Mouse (Mus musculus): ENCODE measurements around the gene D11Wsu47e. TPM values are rescaled to one million over a fixed set of nuclear protein-coding genes. Genes with fewer than 3 reads are reported as not detected.
A peak's percentile ranks its signal among the peaks of the same experiment; 100 is the strongest.

Gene D11Wsu47e
- total and polyA plus RNA-seq, 3 experiments = 7.0 to 20.2 (median 14.0) TPM

DNA sequence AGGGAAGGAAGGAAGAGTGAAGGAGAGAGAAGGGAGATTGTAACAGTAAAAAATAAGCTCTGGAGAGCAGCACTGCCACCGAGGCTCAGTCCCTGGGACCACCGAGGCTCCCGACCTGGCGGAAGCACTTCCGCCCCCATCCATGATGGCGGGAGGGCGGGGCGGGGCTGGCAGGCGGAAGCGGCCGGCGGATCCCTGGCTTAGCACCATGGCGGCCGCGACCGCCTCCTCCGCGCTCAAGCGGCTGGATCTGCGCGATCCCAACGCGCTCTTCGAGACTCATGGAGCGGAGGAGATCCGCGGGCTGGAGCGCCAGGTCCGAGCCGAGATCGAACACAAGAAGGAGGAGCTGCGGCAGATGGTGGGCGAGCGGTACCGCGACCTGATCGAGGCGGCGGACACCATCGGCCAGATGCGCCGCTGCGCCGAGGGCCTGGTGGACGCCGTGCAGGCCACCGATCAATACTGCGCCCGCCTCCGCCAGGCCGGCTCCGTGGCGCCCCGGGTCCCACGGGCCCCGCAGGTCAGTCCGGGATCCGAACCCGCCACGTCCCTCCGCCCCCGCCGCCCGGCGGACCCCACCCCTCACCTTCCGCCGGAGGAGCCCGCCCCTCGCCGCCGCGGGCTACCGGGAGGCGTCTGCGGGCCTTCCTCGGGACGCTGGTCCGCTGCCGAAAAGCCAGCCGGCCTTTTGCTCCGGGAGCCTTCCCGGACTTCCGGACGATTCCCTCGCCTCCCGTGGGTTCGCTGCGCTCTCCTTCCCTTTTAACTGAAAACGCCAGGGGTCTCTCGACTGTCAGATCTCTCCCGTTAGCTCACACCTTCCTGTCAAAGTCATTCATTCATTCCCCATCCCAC is 34.6 kb upstream of the D11Wsu47e start, which contains the start of gene Slc39a11:
TSS of gene Slc39a11 (minus strand) at position 727 of the 858 bp plus-strand sequence.
- Histone ChIP-seq H3K27me3 (ENCODE audit: insufficient read depth, low read length) (peaks cover 3% of the 10 kb centered on the region; the same call in 1 of the 2 replicates), H3K36me3 (replicated peaks) (peaks cover 38% of the 10 kb centered on the region), H3K4me3 (ENCODE audit: low read depth, low read length) (peak within 1 kb of the TSS; percentile 100), H3K4me1 (ENCODE audit: insufficient read depth, low read depth, low read length) (peaks cover 41% of the 10 kb centered on the region), H3K9me3 (replicated peaks) (no peaks in the 10 kb centered on the region)
- ATAC-seq (ENCODE audit: extremely low read depth, insufficient number of reproducible peaks, low FRiP score, poor library complexity, severe bottlenecking) = peak; percentile 40; the same call in 1 of the 2 replicates
- DNase-seq (ENCODE audit: low spot score) = peak; percentile 87
- TF ChIP-seq POLR2AphosphoS5 (IDR thresholded peaks at IDR 0.05; ENCODE audit: insufficient replicate concordance, low read depth, low read length) (no peak), GATA1 (IDR thresholded peaks at IDR 0.05; ENCODE audit: borderline replicate concordance, low read length) (no peak), GATA2 (IDR thresholded peaks at IDR 0.05; ENCODE audit: borderline replicate concordance, low read depth, low read length) (no peak), CTCF (IDR thresholded peaks at IDR 0.05; ENCODE audit: low read depth, low read length) (no peak), TAL1 (conservative IDR thresholded peaks at IDR 0.05; ENCODE audit: low read depth, low read length) (no peak)

DNA sequence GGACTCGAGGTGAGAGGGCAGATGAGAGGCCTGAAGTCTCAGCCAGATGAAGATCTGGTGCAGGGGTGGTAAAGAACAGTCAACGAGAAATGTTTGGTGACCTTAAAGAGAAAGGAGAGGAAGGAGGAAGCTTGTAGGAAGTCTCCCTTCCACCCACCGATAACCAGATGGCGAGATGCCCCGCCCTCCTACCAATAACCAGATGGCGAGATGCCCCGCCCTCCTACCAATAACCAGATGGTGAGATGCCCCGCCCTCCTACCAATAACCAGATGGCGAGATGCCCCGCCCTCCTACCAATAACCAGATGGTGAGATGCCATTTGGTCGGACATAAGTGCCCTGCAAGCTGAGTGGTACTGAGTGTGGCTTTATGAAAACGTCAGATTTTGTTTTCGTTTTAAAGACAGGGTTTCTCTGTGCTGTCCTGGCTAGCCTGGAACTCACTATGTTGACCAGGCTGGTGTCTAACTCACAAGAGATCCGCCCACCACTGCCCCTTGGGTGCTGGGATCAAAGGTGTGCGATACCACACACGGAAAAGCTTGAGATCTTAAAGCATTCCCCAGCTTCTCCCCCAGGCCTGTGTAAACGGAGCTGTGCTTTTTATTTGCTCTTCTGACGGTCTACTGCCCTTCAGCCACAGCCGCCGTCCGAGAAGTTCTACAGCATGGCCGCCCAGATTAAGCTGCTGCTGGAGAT is 32.9 kb upstream of the D11Wsu47e start:
- ATAC-seq (ENCODE audit: extremely low read depth, insufficient number of reproducible peaks, low FRiP score, poor library complexity, severe bottlenecking) (peak; percentile 56), DNase-seq (ENCODE audit: low spot score) (peak; percentile 47)
- peaks cover 56% of the 10 kb centered on the region for H3K36me3 ChIP-seq (replicated peaks)
- H3K4me1 ChIP-seq (ENCODE audit: insufficient read depth, low read depth, low read length) = peaks cover 41% of the 10 kb centered on the region
- peak overlapping the region; percentile 50; the same call in 1 of the 2 replicates for H3K4me3 ChIP-seq (ENCODE audit: low read depth, low read length)
- peaks cover 3% of the 10 kb centered on the region; the same call in 1 of the 2 replicates for H3K27me3 ChIP-seq (ENCODE audit: insufficient read depth, low read length)
- peak; percentile 42; the same call in 1 of the 2 replicates for TF ChIP-seq TAL1 (conservative IDR thresholded peaks at IDR 0.05; ENCODE audit: low read depth, low read length)
- TF ChIP-seq POLR2AphosphoS5 (IDR thresholded peaks at IDR 0.05; ENCODE audit: insufficient replicate concordance, low read depth, low read length) = no peak
- H3K9me3 ChIP-seq (replicated peaks) = no peaks in the 10 kb centered on the region

DNA sequence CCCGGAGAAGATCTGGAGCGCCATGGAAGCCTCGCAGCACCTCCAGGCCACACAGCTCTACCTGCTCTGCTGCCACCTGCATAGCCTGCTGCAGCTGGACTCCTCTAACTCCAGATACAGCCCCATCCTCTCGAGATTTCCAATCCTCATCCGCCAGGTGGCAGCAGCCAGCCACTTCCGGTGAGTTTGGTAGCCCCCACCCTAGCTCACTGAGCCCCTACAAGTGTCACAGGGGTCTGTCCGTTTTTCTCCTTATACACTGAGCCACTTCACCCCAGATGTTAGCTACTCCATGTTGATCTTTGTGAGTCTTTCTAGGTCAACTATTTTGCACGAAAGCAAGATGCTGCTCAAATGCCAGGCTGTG is 32.3 kb upstream of the D11Wsu47e start:
- Histone ChIP-seq H3K4me3 (ENCODE audit: low read depth, low read length) (peak overlapping the region; percentile 10; the same call in 1 of the 2 replicates), H3K4me1 (ENCODE audit: insufficient read depth, low read depth, low read length) (peaks cover 45% of the 10 kb centered on the region), H3K9me3 (replicated peaks) (no peaks in the 10 kb centered on the region), H3K36me3 (replicated peaks) (peaks cover 61% of the 10 kb centered on the region), H3K27me3 (ENCODE audit: insufficient read depth, low read length) (peaks cover 3% of the 10 kb centered on the region; the same call in 1 of the 2 replicates)
- no peak for ATAC-seq (ENCODE audit: extremely low read depth, insufficient number of reproducible peaks, low FRiP score, poor library complexity, severe bottlenecking)
- DNase-seq (ENCODE audit: low spot score) = no peak
- no peak for TF ChIP-seq GATA1 (IDR thresholded peaks at IDR 0.05; ENCODE audit: borderline replicate concordance, low read length)
- TF ChIP-seq POLR2AphosphoS5 (IDR thresholded peaks at IDR 0.05; ENCODE audit: insufficient replicate concordance, low read depth, low read length) = no peak
- TF ChIP-seq GATA2 (IDR thresholded peaks at IDR 0.05; ENCODE audit: borderline replicate concordance, low read depth, low read length) = no peak
- TF ChIP-seq CTCF (IDR thresholded peaks at IDR 0.05; ENCODE audit: low read depth, low read length) = no peak
- no peak for TF ChIP-seq TAL1 (conservative IDR thresholded peaks at IDR 0.05; ENCODE audit: low read depth, low read length)

DNA sequence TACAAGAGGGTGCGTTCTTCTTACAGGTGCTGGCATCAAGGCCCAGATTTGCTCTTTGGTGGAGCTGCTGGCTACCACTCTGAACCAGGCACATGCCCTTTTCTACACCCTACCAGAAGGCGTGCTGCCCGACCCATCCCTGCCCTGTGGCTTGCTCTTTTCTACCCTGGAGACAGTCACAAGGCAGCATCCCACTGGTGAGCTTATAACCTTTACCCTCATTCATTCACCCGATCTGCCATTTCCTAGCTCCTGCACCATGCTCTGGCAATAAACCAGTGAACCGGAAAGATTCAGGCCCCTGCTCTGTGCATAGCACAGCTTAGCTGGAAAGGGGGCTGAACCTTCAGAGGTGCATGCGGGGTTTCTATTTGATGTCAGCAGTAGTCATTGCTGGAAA is 31.7 kb upstream of the D11Wsu47e start:
- no peak for DNase-seq (ENCODE audit: low spot score)
- H3K36me3 ChIP-seq (replicated peaks) = peaks cover 67% of the 10 kb centered on the region
- TF ChIP-seq GATA2 (IDR thresholded peaks at IDR 0.05; ENCODE audit: borderline replicate concordance, low read depth, low read length) = no peak

DNA sequence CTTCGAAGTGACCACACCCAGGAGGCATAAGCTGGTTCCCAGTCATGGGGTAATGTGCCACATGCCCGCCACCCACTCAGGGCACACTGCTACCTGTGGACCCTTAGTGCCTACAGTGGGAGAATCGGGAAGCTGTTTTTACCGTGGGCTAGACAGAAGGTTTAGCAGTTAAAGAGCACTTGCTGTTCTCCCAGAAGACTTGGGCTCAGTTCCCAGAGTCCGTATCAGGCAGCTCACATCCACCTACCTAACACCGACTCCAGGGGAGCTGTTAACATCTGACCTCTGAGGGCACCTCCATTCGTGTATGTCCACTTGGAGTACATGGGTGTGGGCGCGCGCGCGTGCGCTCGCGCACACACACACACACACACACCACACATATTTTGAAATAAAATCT is 30.1 kb upstream of the D11Wsu47e start:
- Histone ChIP-seq H3K4me1 (ENCODE audit: insufficient read depth, low read depth, low read length) (peaks cover 35% of the 10 kb centered on the region), H3K36me3 (replicated peaks) (peaks cover 82% of the 10 kb centered on the region), H3K27me3 (ENCODE audit: insufficient read depth, low read length) (no peaks in the 10 kb centered on the region), H3K9me3 (replicated peaks) (no peaks in the 10 kb centered on the region), H3K4me3 (ENCODE audit: low read depth, low read length) (no peak overlapping the region)
- DNase-seq (ENCODE audit: low spot score) = no peak
- no peak for ATAC-seq (ENCODE audit: extremely low read depth, insufficient number of reproducible peaks, low FRiP score, poor library complexity, severe bottlenecking)
- TF ChIP-seq TAL1 (conservative IDR thresholded peaks at IDR 0.05; ENCODE audit: low read depth, low read length) (no peak), CTCF (IDR thresholded peaks at IDR 0.05; ENCODE audit: low read depth, low read length) (no peak), GATA1 (IDR thresholded peaks at IDR 0.05; ENCODE audit: borderline replicate concordance, low read length) (no peak), GATA2 (IDR thresholded peaks at IDR 0.05; ENCODE audit: borderline replicate concordance, low read depth, low read length) (no peak), POLR2AphosphoS5 (IDR thresholded peaks at IDR 0.05; ENCODE audit: insufficient replicate concordance, low read depth, low read length) (no peak)

More for the DNA sequence above, 31.7 kb upstream of the D11Wsu47e start:
- H3K4me1 ChIP-seq (ENCODE audit: insufficient read depth, low read depth, low read length) = peaks cover 49% of the 10 kb centered on the region
- peaks cover 3% of the 10 kb centered on the region; the same call in 1 of the 2 replicates for H3K27me3 ChIP-seq (ENCODE audit: insufficient read depth, low read length)
- no peaks in the 10 kb centered on the region for H3K9me3 ChIP-seq (replicated peaks)
- H3K4me3 ChIP-seq (ENCODE audit: low read depth, low read length) = no peak overlapping the region
- no peak for ATAC-seq (ENCODE audit: extremely low read depth, insufficient number of reproducible peaks, low FRiP score, poor library complexity, severe bottlenecking)

DNA sequence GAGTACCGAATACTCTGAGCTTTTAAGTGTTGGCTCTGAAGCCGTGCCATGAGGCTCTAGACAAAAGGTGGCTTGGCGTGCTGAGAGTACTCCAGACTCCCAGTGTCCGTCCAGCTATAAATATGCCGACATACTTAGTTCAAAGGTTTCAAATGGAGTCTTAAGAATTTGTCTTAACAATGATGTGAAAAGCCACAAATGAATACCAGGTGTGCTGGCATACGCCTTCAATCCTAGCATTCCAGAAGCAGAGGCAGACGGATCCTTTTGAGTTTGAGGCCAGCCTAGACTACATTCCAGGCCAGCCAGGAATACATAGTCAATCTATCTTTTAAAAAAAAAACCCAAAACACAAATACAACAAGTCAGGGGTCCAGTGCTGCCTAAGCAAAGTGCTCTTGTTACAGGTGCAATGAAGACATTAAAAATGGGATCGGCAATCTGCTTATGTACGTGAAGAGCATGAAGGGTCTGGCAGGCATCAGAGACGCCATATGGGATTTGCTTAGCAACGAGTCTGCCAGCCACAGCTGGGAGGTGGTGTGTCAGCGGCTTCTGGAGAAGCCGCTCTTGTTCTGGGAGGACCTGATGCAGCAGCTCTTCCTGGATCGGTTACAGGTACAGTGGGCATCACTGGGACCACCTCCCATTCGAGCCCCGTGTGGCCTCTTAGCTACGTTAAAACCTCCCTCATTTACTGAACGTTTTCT is 29.5 kb upstream of the D11Wsu47e start:
- no peak for TF ChIP-seq GATA1 (IDR thresholded peaks at IDR 0.05; ENCODE audit: borderline replicate concordance, low read length)
- no peak for TF ChIP-seq CTCF (IDR thresholded peaks at IDR 0.05; ENCODE audit: low read depth, low read length)
- no peak for TF ChIP-seq GATA2 (IDR thresholded peaks at IDR 0.05; ENCODE audit: borderline replicate concordance, low read depth, low read length)
- TF ChIP-seq TAL1 (conservative IDR thresholded peaks at IDR 0.05; ENCODE audit: low read depth, low read length) = no peak
- no peak for TF ChIP-seq POLR2AphosphoS5 (IDR thresholded peaks at IDR 0.05; ENCODE audit: insufficient replicate concordance, low read depth, low read length)
- Histone ChIP-seq H3K9me3 (replicated peaks) (no peaks in the 10 kb centered on the region), H3K4me3 (ENCODE audit: low read depth, low read length) (no peak overlapping the region), H3K4me1 (ENCODE audit: insufficient read depth, low read depth, low read length) (peaks cover 34% of the 10 kb centered on the region), H3K36me3 (replicated peaks) (peaks cover 88% of the 10 kb centered on the region), H3K27me3 (ENCODE audit: insufficient read depth, low read length) (no peaks in the 10 kb centered on the region)
- DNase-seq (ENCODE audit: low spot score) = no peak
- ATAC-seq (ENCODE audit: extremely low read depth, insufficient number of reproducible peaks, low FRiP score, poor library complexity, severe bottlenecking) = no peak
